Mouse (Mus musculus) liver, embryonic 14.5 days (tissue): ENCODE measurements around the gene Rpl37a.

Experiments
- CTCF ChIP-seq: IDR thresholded peaks from 2 replicates; pipeline ENCODE4 v1.5.1; 2016; ENCODE audit warnings: antibody characterized with exemption, low read depth, control low read depth
- EP300 ChIP-seq: IDR thresholded peaks from 2 replicates; pipeline ENCODE4 v1.6.1; 2016; ENCODE audit warnings: antibody characterized with exemption, low read depth

DNA sequence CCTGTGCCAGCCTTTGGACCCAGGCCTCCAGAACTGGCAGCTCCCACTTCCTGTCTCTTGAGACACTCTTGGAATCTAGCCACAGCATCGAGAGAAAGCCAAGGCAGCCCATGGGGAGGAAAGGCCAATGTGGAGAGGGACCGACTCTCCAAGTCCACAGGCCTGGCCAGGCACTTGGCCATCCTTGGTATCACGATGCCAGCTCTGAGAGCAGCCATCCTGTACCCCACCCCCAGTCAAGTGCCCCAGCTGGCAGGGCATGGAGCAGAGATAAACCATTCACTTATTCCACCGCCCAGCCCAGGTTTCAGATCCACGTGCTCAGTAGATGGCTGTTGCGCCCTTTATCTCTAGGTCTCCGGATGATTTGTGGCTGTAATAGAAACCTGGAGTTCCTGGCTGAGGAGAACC lies 40.3 kb downstream of the Rpl37a start:
- TF ChIP-seq EP300 (no peak), CTCF (no peak)
